Mouse (Mus musculus) ES-Bruce4 (cell line): ENCODE data around the gene Snrpf. TPM values are rescaled to one million over a fixed set of nuclear protein-coding genes. Genes with fewer than 3 reads are reported as not detected.

ENCODE experiments used
- H3K27ac ChIP-seq: 2 replicates; pipeline ENCODE4 v1.5.1; 2012; ENCODE audit warnings: low read length, inconsistent platforms; ENCODE audit not compliant: insufficient read depth
- H3K27me3 ChIP-seq: 2 replicates; pipeline ENCODE4 v1.6.1; 2012; ENCODE audit warnings: mild to moderate bottlenecking, low read length, inconsistent platforms; ENCODE audit not compliant: control insufficient read depth, poor library complexity, insufficient read depth, severe bottlenecking
- H3K36me3 ChIP-seq: 2 replicates; pipeline ENCODE4 v1.6.1; 2012; ENCODE audit warnings: inconsistent platforms, mild to moderate bottlenecking, low read length, moderate library complexity; ENCODE audit not compliant: control insufficient read depth, poor library complexity, insufficient read depth, severe bottlenecking
- H3K4me1 ChIP-seq: one replicate; pipeline ENCODE4 v1.8.1; 2011; ENCODE audit warnings: low read length; ENCODE audit not compliant: control insufficient read depth, insufficient read depth
- H3K4me3 ChIP-seq: 2 replicates; pipeline ENCODE4 v1.5.1; 2011; ENCODE audit warnings: low read depth, mild to moderate bottlenecking, low read length
- H3K9ac ChIP-seq: 2 replicates; pipeline ENCODE4 v1.6.1; 2012; ENCODE audit warnings: low read depth, mild to moderate bottlenecking, inconsistent platforms; ENCODE audit not compliant: poor library complexity, severe bottlenecking
- H3K9me3 ChIP-seq: replicated peaks from 2 replicates; pipeline ENCODE4 v1.6.1; 2012; ENCODE audit warnings: mild to moderate bottlenecking, low read length, inconsistent platforms; ENCODE audit not compliant: control insufficient read depth, poor library complexity, insufficient read depth, severe bottlenecking
- CTCF ChIP-seq: IDR thresholded peaks from one replicate; pipeline ENCODE4 v1.8.1; 2011; ENCODE audit warnings: low read depth, low read length
- EP300 ChIP-seq: IDR thresholded peaks from 2 replicates; pipeline ENCODE4 v1.6.1; 2011; ENCODE audit warnings: low read depth, low read length; ENCODE audit not compliant: insufficient read depth
- POLR2A ChIP-seq: IDR thresholded peaks from one replicate; pipeline ENCODE4 v1.8.1; 2011; ENCODE audit warnings: low read length; ENCODE audit not compliant: insufficient read depth
- polyA plus RNA-seq: library from polyadenylated mRNA; stranded (reverse); fragments of >200 nt; gene quantifications from 2 replicates; pipeline ENCODE4 v1.2.4, GENCODE M21; 2011; ENCODE audit warnings: low read depth; ENCODE audit not compliant: missing spikeins, insufficient read depth, insufficient read length

Gene Snrpf
- polyA plus RNA-seq, 1 experiment = 73.2 TPM

DNA sequence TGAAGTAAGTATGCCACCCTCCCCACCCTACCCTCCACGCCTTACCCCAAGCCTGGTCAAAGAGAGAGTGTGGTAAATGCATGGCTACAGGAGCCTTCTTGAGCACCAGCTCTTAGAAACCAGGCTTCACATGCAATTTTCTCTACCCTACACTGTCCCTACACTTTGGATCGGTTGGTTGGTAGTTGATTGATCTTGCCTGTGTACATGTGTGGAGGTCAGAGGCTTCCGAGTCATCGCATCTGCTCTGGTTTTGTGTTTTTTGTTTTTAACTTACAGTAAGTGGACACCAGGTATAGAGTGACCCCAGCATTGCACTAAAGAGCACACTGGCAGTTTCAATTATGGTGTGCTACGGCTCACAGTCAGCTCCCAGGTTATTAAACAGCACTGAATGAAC lies 45.3 kb downstream of the Snrpf start:
- Histone ChIP-seq H3K27me3 (no peaks in the 10 kb centered on the region), H3K27ac (no peak overlapping the region), H3K4me1 (no peaks in the 10 kb centered on the region), H3K9ac (no peak overlapping the region), H3K9me3 (no peaks in the 10 kb centered on the region), H3K36me3 (no peaks in the 10 kb centered on the region), H3K4me3 (no peak overlapping the region)
- TF ChIP-seq EP300 = no peak

DNA sequence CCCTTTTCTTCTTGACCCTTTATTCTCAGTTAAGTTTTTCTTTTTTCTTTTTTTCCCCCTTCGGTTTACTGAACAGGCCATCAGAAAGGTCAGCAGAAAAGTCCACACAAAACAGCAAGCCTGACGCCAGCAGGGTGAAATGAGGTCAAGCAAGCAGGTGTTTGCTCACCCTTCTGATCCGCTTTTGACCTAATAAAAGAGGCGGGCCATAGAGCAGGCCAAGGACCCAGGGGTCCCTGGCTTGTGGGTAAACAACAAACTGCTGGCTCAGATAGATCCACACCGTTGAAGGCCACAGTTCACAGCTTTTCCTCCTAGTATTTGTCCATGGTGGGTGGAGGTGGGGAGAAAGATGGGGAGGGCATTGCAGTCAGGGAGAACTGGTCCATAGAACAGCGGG lies 46.3 kb downstream of the Snrpf start:
- no peaks in the 10 kb centered on the region for H3K36me3 ChIP-seq
- no peaks in the 10 kb centered on the region for H3K27me3 ChIP-seq
- H3K9ac ChIP-seq = no peak overlapping the region
- no peaks in the 10 kb centered on the region for H3K4me1 ChIP-seq
- TF ChIP-seq CTCF (no peak), POLR2A (no peak), EP300 (no peak)
- no peaks in the 10 kb centered on the region for H3K9me3 ChIP-seq
- H3K27ac ChIP-seq = no peak overlapping the region
- H3K4me3 ChIP-seq = no peak overlapping the region

DNA sequence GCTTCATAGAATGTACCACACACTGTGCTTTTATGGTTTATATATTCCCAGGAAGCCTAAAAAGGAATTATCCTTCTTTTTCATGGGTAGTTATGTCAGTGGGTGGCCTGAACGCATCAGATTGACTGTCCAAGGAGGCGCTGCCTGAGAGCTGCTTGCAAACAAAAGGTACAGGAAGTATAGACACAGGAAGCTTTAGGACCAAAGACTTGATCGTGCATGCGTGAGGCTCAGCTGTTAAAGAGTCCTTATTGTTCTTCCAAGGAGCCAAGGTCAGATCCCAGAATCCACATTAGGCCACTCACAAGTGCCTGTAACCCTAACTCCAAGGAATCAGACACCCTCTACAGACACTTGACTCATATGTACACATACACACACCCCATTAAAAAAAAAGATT lies 47.1 kb downstream of the Snrpf start:
- Histone ChIP-seq H3K27me3 (no peaks in the 10 kb centered on the region), H3K36me3 (no peaks in the 10 kb centered on the region), H3K9me3 (no peaks in the 10 kb centered on the region), H3K4me3 (no peak overlapping the region), H3K4me1 (no peaks in the 10 kb centered on the region), H3K9ac (no peak overlapping the region), H3K27ac (no peak overlapping the region)
- TF ChIP-seq CTCF = no peak
- no peak for TF ChIP-seq POLR2A
- peak; percentile 67; the same call in 1 of the 2 replicates for TF ChIP-seq EP300

DNA sequence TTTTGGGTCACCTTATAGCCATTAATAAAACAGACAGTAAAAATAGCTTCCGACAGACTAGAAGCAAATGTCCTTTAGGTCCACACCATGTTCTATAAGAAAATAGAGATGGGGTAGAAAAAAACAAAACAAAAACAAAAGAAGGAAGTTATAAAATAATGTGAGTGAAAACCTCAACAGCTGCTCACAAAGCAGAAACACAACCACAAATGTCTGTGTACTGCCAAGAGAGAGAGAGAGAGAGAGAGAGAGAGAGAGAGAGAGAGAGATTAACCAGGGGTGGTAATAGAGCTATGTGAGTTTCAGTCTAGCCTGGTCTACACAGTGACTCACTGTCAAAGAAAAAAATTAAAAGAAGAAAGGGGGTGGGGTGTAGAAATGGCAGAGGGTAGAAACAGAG lies 47.9 kb downstream of the Snrpf start:
- H3K9me3 ChIP-seq = no peaks in the 10 kb centered on the region
- H3K36me3 ChIP-seq = no peaks in the 10 kb centered on the region
- no peak overlapping the region for H3K9ac ChIP-seq
- no peaks in the 10 kb centered on the region for H3K27me3 ChIP-seq
- TF ChIP-seq EP300 = no peak
- no peak for TF ChIP-seq CTCF
- no peak for TF ChIP-seq POLR2A
- H3K4me1 ChIP-seq = no peaks in the 10 kb centered on the region
- no peak overlapping the region for H3K4me3 ChIP-seq
- H3K27ac ChIP-seq = no peak overlapping the region

DNA sequence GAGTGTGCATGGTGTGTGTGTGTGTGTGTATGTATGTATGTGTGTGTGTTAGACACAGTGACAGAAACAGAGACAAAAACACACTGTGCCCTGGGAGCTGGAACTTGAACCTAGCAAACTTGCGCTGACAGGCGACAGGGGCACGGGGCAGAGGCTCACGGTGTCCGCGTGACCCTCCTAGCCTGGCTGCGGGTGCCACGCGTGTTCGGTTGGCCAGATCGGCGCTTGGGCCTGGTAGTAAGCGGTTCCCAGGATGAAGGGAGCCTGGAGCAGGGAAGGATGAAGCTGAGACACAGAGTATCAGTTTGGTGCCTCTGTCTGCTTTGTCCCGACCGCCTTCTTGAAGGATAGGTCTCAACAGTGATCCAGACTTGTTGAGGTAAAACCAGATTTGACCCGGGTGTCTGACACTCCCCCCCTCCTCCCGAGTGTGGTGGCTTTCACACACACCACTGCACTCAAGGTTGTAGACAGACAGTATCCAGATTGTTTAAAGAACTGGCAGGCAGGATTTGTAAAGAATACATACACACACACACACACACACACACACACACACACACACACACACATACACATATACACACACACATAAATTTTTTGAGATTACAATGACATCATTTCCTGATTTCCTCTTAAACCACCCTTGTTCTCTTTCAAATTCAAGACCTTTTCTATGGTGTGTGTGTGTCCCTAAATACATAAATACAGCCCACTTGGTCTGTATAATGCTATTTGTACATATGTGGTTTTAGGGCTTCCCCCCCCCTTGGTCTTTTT lies 48.9 kb downstream of the Snrpf start, which contains the start of gene Ccdc38:
Ccdc38 (plus strand) TSS at position 202 of the 780 bp plus-strand sequence.
- H3K9me3 ChIP-seq = no peaks in the 10 kb centered on the region
- TF ChIP-seq CTCF = no peak
- TF ChIP-seq POLR2A = no peak
- no peak for TF ChIP-seq EP300
- peak within 1 kb of the TSS; percentile 30 for H3K4me3 ChIP-seq
- H3K27ac ChIP-seq = no peak within 1 kb of the TSS
- H3K27me3 ChIP-seq = no peaks in the 10 kb centered on the region
- no peak within 1 kb of the TSS for H3K9ac ChIP-seq
- H3K4me1 ChIP-seq = no peaks in the 10 kb centered on the region
- no peaks in the 10 kb centered on the region for H3K36me3 ChIP-seq

DNA sequence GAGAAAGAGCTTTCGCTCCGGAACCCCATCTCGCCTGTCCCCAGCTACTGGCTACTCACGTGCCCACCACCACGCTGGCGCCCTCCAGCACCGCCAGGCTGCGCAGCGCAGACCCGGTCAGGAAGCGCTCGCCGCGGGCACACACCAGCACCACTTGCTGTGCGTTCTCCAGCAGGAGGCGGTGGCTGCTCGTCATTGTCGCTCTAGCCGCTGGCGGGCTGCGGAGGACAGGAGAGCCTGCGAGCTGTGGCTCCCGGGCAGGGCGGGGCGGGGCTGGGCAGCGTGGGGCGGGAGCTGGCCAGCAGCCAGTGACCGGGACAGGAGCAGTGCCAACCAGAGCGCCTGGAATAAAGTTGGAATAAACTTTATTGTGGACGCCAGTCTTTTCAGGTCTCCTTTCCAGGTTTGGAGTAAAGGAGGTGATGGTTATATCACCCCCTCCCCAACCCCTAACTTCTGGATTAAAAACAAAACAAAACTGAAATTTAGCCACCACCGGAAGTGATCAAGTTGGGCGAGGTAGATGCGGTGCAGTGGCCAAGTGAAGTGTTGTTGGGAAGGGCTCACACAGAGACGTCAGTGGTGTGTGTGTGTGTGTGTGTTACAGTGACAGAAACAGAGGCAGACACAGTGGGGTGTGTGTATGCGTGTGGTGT lies 49.6 kb downstream of the Snrpf start, which contains the start of gene Amdhd1:
Amdhd1 (minus strand) TSS at position 259 of the 656 bp plus-strand sequence.
- Histone ChIP-seq H3K9ac (no peak within 1 kb of the TSS), H3K36me3 (no peaks in the 10 kb centered on the region), H3K9me3 (no peaks in the 10 kb centered on the region), H3K4me3 (peak within 1 kb of the TSS; percentile 30), H3K27me3 (no peaks in the 10 kb centered on the region), H3K27ac (no peak within 1 kb of the TSS), H3K4me1 (no peaks in the 10 kb centered on the region)
- TF ChIP-seq CTCF (peak; percentile 41), POLR2A (no peak)
